Mouse (Mus musculus) midbrain, embryonic 14.5 days (tissue): ENCODE data around the gene Inpp5e. TPM values are rescaled to one million over a fixed set of nuclear protein-coding genes. Genes with fewer than 3 reads are reported as not detected.
A peak's percentile ranks its signal among the peaks of the same experiment; 100 is the strongest.

Experiments
- ATAC-seq: fragments of 200-750 bp; cut with Nextera tagmentation; 2 replicates; pipeline ENCODE4 v1.8.0; 2017; ENCODE audit warnings: moderate number of reproducible peaks, moderate library complexity; ENCODE audit not compliant: low FRiP score, low TSS enrichment
- DNase-seq: peaks from one replicate; pipeline ENCODE4 v3.0.0-alpha.2; 2015
- H3K27ac ChIP-seq: fragments of 300-500 bp; sonication (generic); replicated peaks from 2 replicates; pipeline ENCODE4 v1.5.1; 2014; ENCODE audit warnings: mild to moderate bottlenecking, low read depth, low read length, moderate library complexity
- H3K27me3 ChIP-seq: fragments of 300-500 bp; sonication (generic); 2 replicates; pipeline ENCODE4 v1.6.1; 2014; ENCODE audit warnings: low read length, control low read depth, mixed read lengths; ENCODE audit not compliant: control insufficient read depth, insufficient read depth
- H3K36me3 ChIP-seq: fragments of 300-500 bp; sonication (generic); 2 replicates; pipeline ENCODE4 v1.6.1; 2014; ENCODE audit warnings: low read length, control low read depth; ENCODE audit not compliant: control insufficient read depth, insufficient read depth
- H3K4me1 ChIP-seq: fragments of 300-500 bp; sonication (generic); 2 replicates; pipeline ENCODE4 v1.6.1; 2014; ENCODE audit warnings: mild to moderate bottlenecking, antibody characterized with exemption, low read length, control low read depth; ENCODE audit not compliant: control insufficient read depth, insufficient read depth
- H3K4me2 ChIP-seq: fragments of 300-500 bp; sonication (generic); 2 replicates; pipeline ENCODE4 v1.6.1; 2014; ENCODE audit warnings: mild to moderate bottlenecking, low read length, moderate library complexity
- H3K4me3 ChIP-seq: fragments of 300-500 bp; sonication (generic); replicated peaks from 2 replicates; pipeline ENCODE4 v1.5.1; 2014; ENCODE audit warnings: low read depth, low read length
- H3K9ac ChIP-seq: fragments of 300-500 bp; sonication (generic); replicated peaks from 2 replicates; pipeline ENCODE4 v1.6.1; 2014; ENCODE audit warnings: mild to moderate bottlenecking, low read length, moderate library complexity
- H3K9me3 ChIP-seq: fragments of 300-500 bp; sonication (generic); 2 replicates; pipeline ENCODE4 v1.6.1; 2016; ENCODE audit warnings: low read length, control low read depth, mixed read lengths; ENCODE audit not compliant: control insufficient read depth
- WGBS: fragments of 180-500 bp; shearing (Covaris S2); extraction: QIAGEN DNeasy Blood & Tissue Kit; methylation state at CpG from one replicate; pipeline ENCODE4 v1.1.7; 2014; 5-methylcytosine and 5-hydroxymethylcytosine counted together
- polyA plus RNA-seq: library from polyadenylated mRNA; unstranded; fragments of >200 nt; fragmentation: Nextera tagmentation; extraction: Ambion mirVana; gene quantifications from 2 replicates; pipeline ENCODE4 v1.2.1, GENCODE M21; 2014

Inpp5e gene
- polyA plus RNA-seq, 1 experiment from 2014 or later = 26.3 TPM

- H3K27me3 ChIP-seq = no peaks in the 10 kb centered on the region
- H3K4me3 ChIP-seq = no peak overlapping the region
- H3K27ac ChIP-seq = no peak overlapping the region
- H3K4me2 ChIP-seq = no peak overlapping the region
- no peaks in the 10 kb centered on the region for H3K4me1 ChIP-seq
- no peaks in the 10 kb centered on the region for H3K9me3 ChIP-seq
- WGBS = 92% methylated on average over 5 of the region's 5 CpGs
- DNase-seq (no peak), ATAC-seq (no peak)
- H3K36me3 ChIP-seq = peaks cover 58% of the 10 kb centered on the region
- H3K9ac ChIP-seq = no peak overlapping the region
These were observed 45.5 kb downstream of the Inpp5e start for GRCm38 (mm10) chr2:26363481-26363880.

GRCm38 (mm10) chr2:26362991-26363390, 46.0 kb downstream of the Inpp5e start:
- Histone ChIP-seq H3K9ac (no peak overlapping the region), H3K27ac (no peak overlapping the region), H3K4me1 (no peaks in the 10 kb centered on the region), H3K4me2 (no peak overlapping the region), H3K27me3 (no peaks in the 10 kb centered on the region), H3K9me3 (no peaks in the 10 kb centered on the region), H3K4me3 (no peak overlapping the region), H3K36me3 (peaks cover 53% of the 10 kb centered on the region)
- DNase-seq = no peak
- 84% methylated on average over 5 of the region's 5 CpGs for WGBS
- no peak for ATAC-seq

GRCm38 (mm10) chr2:26360772-26361171, 48.2 kb downstream of the Inpp5e start, which contains the start of gene Card9:
Gene Card9 (minus strand): TSS chr2:26360918.
- Histone ChIP-seq H3K4me1 (no peaks in the 10 kb centered on the region), H3K36me3 (peaks cover 31% of the 10 kb centered on the region), H3K27me3 (no peaks in the 10 kb centered on the region), H3K9ac (no peak within 1 kb of the TSS), H3K4me3 (no peak within 1 kb of the TSS), H3K9me3 (no peaks in the 10 kb centered on the region), H3K27ac (no peak within 1 kb of the TSS), H3K4me2 (no peak within 1 kb of the TSS)
- WGBS = 63% methylated on average over 3 of the region's 3 CpGs
- ATAC-seq (no peak), DNase-seq (no peak)

- Histone ChIP-seq H3K9ac (no peak overlapping the region), H3K27me3 (no peaks in the 10 kb centered on the region), H3K4me1 (no peaks in the 10 kb centered on the region), H3K9me3 (no peaks in the 10 kb centered on the region), H3K4me2 (no peak overlapping the region), H3K4me3 (no peak overlapping the region), H3K36me3 (peaks cover 23% of the 10 kb centered on the region), H3K27ac (no peak overlapping the region)
- ATAC-seq (no peak), DNase-seq (no peak)
- WGBS = 96% methylated on average over 6 of the region's 6 CpGs
These were observed 49.0 kb downstream of the Inpp5e start for GRCm38 (mm10) chr2:26359983-26360382.

- DNase-seq (no peak), ATAC-seq (0 out of 2 replicates have a peak, but pooled peaks have one; percentile 20)
- no peaks in the 10 kb centered on the region for H3K9me3 ChIP-seq
- no peak overlapping the region for H3K4me2 ChIP-seq
- no peak overlapping the region for H3K4me3 ChIP-seq
- H3K9ac ChIP-seq = no peak overlapping the region
- H3K27me3 ChIP-seq = no peaks in the 10 kb centered on the region
- peaks cover 14% of the 10 kb centered on the region; the same call in 1 of the 2 replicates for H3K36me3 ChIP-seq
- no peak overlapping the region for H3K27ac ChIP-seq
- no peaks in the 10 kb centered on the region for H3K4me1 ChIP-seq
- WGBS = 89% methylated on average over 13 of the region's 13 CpGs
These were observed 50.2 kb downstream of the Inpp5e start for GRCm38 (mm10) chr2:26358667-26359320.

- Histone ChIP-seq H3K4me2 (no peak overlapping the region), H3K27ac (no peak overlapping the region), H3K36me3 (0 out of 2 replicates have a peak, but pooled peaks cover 3% of the 10 kb centered on the region), H3K4me1 (peaks cover 8% of the 10 kb centered on the region), H3K9ac (no peak overlapping the region), H3K9me3 (no peaks in the 10 kb centered on the region), H3K4me3 (no peak overlapping the region), H3K27me3 (no peaks in the 10 kb centered on the region)
- no peak for ATAC-seq
- WGBS = 43% methylated on average over 15 of the region's 15 CpGs
- no peak for DNase-seq
These were observed 51.5 kb downstream of the Inpp5e start for GRCm38 (mm10) chr2:26357484-26357883.

GRCm38 (mm10) chr2:26356678-26357077, 52.3 kb downstream of the Inpp5e start:
- ATAC-seq (no peak), DNase-seq (no peak)
- H3K4me2 ChIP-seq = no peak overlapping the region
- no peak overlapping the region for H3K27ac ChIP-seq
- peaks cover 9% of the 10 kb centered on the region for H3K4me1 ChIP-seq
- no peak overlapping the region for H3K4me3 ChIP-seq
- no peaks in the 10 kb centered on the region for H3K27me3 ChIP-seq
- no peak overlapping the region for H3K9ac ChIP-seq
- H3K9me3 ChIP-seq = no peaks in the 10 kb centered on the region
- 81% methylated on average over 7 of the region's 7 CpGs for WGBS
- 0 out of 2 replicates have a peak, but pooled peaks cover 3% of the 10 kb centered on the region for H3K36me3 ChIP-seq

- no peak for ATAC-seq
- Histone ChIP-seq H3K4me1 (peaks cover 9% of the 10 kb centered on the region), H3K27me3 (no peaks in the 10 kb centered on the region), H3K27ac (no peak overlapping the region), H3K4me2 (no peak overlapping the region), H3K36me3 (0 out of 2 replicates have a peak, but pooled peaks cover 3% of the 10 kb centered on the region), H3K9ac (no peak overlapping the region), H3K4me3 (no peak overlapping the region), H3K9me3 (no peaks in the 10 kb centered on the region)
- WGBS = 88% methylated on average over 4 of the region's 4 CpGs
- no peak for DNase-seq
These were observed 52.8 kb downstream of the Inpp5e start for GRCm38 (mm10) chr2:26356231-26356630.

- no peak overlapping the region for H3K4me2 ChIP-seq
- H3K27me3 ChIP-seq = no peaks in the 10 kb centered on the region
- WGBS = 87% methylated on average over 4 of the region's 4 CpGs
- peaks cover 11% of the 10 kb centered on the region for H3K36me3 ChIP-seq
- no peak overlapping the region for H3K27ac ChIP-seq
- peaks cover 20% of the 10 kb centered on the region for H3K4me1 ChIP-seq
- no peak for ATAC-seq
- H3K4me3 ChIP-seq = no peak overlapping the region
- no peak overlapping the region for H3K9ac ChIP-seq
- DNase-seq = no peak
- no peaks in the 10 kb centered on the region for H3K9me3 ChIP-seq
These were observed 54.6 kb downstream of the Inpp5e start for GRCm38 (mm10) chr2:26354401-26354800.
